Mouse (Mus musculus): Measurements from ENCODE around the gene Plin3.
"Not testable (repeated sequence)": the region's sequence is repeated elsewhere in the genome, so short reads cannot be mapped to it uniquely, and the experiment has no call there.

Plin3 gene

GRCm38 (mm10) chr17:56271609-56272253 is 20.9 kb downstream of the Plin3 start:
- no peak for DNase-seq

- no peak for DNase-seq
Observed at GRCm38 (mm10) chr17:56269741-56270140, 22.9 kb downstream of the Plin3 start.

GRCm38 (mm10) chr17:56269153-56269630 is 23.5 kb downstream of the Plin3 start:
- peak; percentile 81 for DNase-seq

- DNase-seq: peak; percentile 91
Observed at GRCm38 (mm10) chr17:56266271-56266670, 26.4 kb downstream of the Plin3 start.

- DNase-seq: no peak
Observed at GRCm38 (mm10) chr17:56265869-56266268, 26.8 kb downstream of the Plin3 start.

GRCm38 (mm10) chr17:56265011-56265410 is 27.7 kb downstream of the Plin3 start:
- DNase-seq: no peak

- DNase-seq: peak; percentile 84
Observed at GRCm38 (mm10) chr17:56264020-56264419, 28.7 kb downstream of the Plin3 start.

- no peak for DNase-seq
Observed at GRCm38 (mm10) chr17:56262645-56263094, 30.0 kb downstream of the Plin3 start.

- DNase-seq: no peak
Observed at GRCm38 (mm10) chr17:56261166-56261565, 31.5 kb downstream of the Plin3 start.

- no peak for DNase-seq
Observed at GRCm38 (mm10) chr17:56259301-56260037, 33.2 kb downstream of the Plin3 start.

- not testable (repeated sequence) for DNase-seq
Observed at GRCm38 (mm10) chr17:56258812-56259211, 33.9 kb downstream of the Plin3 start.

GRCm38 (mm10) chr17:56258269-56258668 is 34.4 kb downstream of the Plin3 start:
- not testable (repeated sequence) for DNase-seq

GRCm38 (mm10) chr17:56257181-56257894 is 35.3 kb downstream of the Plin3 start:
- no peak for DNase-seq

GRCm38 (mm10) chr17:56256239-56256881 is 36.3 kb downstream of the Plin3 start, which contains the start of gene Fem1a:
TSS of gene Fem1a (plus strand) at chr17:56256810.
- peak; percentile 98 for DNase-seq

- peak; percentile 100 for DNase-seq
Observed at GRCm38 (mm10) chr17:56255863-56256238, 36.8 kb downstream of the Plin3 start.

GRCm38 (mm10) chr17:56255429-56255828 is 37.2 kb downstream of the Plin3 start:
- peak; percentile 65 for DNase-seq

GRCm38 (mm10) chr17:56254695-56255094 is 38.0 kb downstream of the Plin3 start:
- no peak for DNase-seq

- peak; percentile 71 for DNase-seq
Observed at GRCm38 (mm10) chr17:56251136-56251829, 41.4 kb downstream of the Plin3 start.

- DNase-seq: no peak
Observed at GRCm38 (mm10) chr17:56245608-56246007, 47.1 kb downstream of the Plin3 start.

GRCm38 (mm10) chr17:56241541-56242401 is 50.9 kb downstream of the Plin3 start:
- peak; percentile 82 for DNase-seq

GRCm38 (mm10) chr17:56233818-56234469 is 58.7 kb downstream of the Plin3 start:
- peak; percentile 84 for DNase-seq
